ENCODE assay signal across 9 mouse cellular contexts in the genomic region with DNA sequence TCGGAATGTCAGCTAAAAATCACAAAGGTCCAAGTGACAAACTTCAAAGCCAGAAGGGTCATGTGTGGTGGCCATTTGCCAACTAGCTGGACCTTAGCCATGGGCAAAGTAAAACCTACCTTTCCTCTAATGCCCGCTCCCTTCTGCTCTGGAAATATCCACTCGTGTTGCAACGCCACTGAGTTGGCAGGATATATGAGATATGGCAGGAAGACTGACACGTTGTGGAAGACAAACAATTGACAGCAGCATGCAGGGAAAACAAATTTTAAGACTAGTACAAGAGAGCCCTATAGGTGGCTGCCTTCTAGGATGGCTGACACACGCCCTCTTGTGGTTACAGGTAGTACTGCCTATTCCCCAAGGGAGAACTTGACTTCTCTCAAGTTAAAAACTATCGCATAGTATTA. TPM values are rescaled to one million over a fixed set of nuclear protein-coding genes. Genes with fewer than 3 reads are reported as not detected.
A peak's percentile ranks its signal among the peaks of the same experiment; 100 is the strongest.
DNase-seq lines count a peak whose midpoint lies in the region; ATAC-seq and TF ChIP-seq lines count a peak whose summit lies in the region.
"Had no signal": no experiment of that assay in that cellular context is flagged by ENCODE, and none has a peak within 500 bp of the region (broad histone marks: within the 10 kb centered on the region; RNA-seq: fewer than 3 reads in every experiment).

No protein-coding gene starts in this region.

- peak; percentile 73 for TF ChIP-seq CTCF in kidney, adult 2 months (conservative IDR thresholded peaks at IDR 0.05; ENCODE audit: insufficient read depth, insufficient read length, low read depth, low read length)

- 9% methylated on average over 7 of the region's 7 CpGs for WGBS in kidney, adult 2 months
- WGBS in liver, embryonic 11.5 days: 41% methylated on average over 7 of the region's 7 CpGs

- H3K4me3 ChIP-seq in kidney, adult 2 months (ENCODE audit: insufficient read depth, low read depth, low read length): no peak overlapping the region
- no peak overlapping the region for H3K4me3 ChIP-seq in liver, embryonic 11.5 days (ENCODE audit: low read depth, low read length)
- H3K4me3 ChIP-seq: erythroblast, embryonic 14.5 days had no signal

- peak; percentile 58; the same call in 1 of the 2 replicates for ATAC-seq in liver, embryonic 11.5 days (replicated peaks; ENCODE audit: low FRiP score)

- no peak for TF ChIP-seq POLR2A in kidney, adult 2 months (IDR thresholded peaks at IDR 0.05; ENCODE audit: low read depth, low read length)

- no peaks in the 10 kb centered on the region for H3K36me3 ChIP-seq in kidney, adult 2 months (ENCODE audit: control insufficient read depth, insufficient read depth, low read length)
- no peaks in the 10 kb centered on the region for H3K36me3 ChIP-seq in liver, embryonic 11.5 days (ENCODE audit: control insufficient read depth, insufficient read depth, low read length)

- H3K27me3 ChIP-seq in kidney, adult 2 months (replicated peaks; ENCODE audit: control insufficient read depth, insufficient read depth, low read length): no peaks in the 10 kb centered on the region
- H3K27me3 ChIP-seq in liver, embryonic 11.5 days (replicated peaks; ENCODE audit: control insufficient read depth, insufficient read depth, low read length): no peaks in the 10 kb centered on the region

- no peak overlapping the region for H3K27ac ChIP-seq in kidney, adult 2 months (ENCODE audit: insufficient read depth, low read depth, low read length)
- no peak overlapping the region for H3K27ac ChIP-seq in liver, embryonic 11.5 days (ENCODE audit: low read depth, low read length)

- peak; percentile 6 to 14 for DNase-seq in urinary bladder, adult 18-20 months (ENCODE audit: low spot score in 2 of 2)
- no peak for DNase-seq in urinary bladder, adult 2 months (ENCODE audit: low spot score)
- DNase-seq in cerebellum, adult 9-10 months: peak; percentile 15
- peak; percentile 21 to 25 for DNase-seq in gastrocnemius, adult 8-10 months (ENCODE audit: low spot score in 2 of 2)
- DNase-seq in kidney, adult 2 months: peak; percentile 75
- no peak for DNase-seq in liver, embryonic 11.5 days (ENCODE audit: low spot score)
- peak; percentile 4 for DNase-seq in naive thymus-derived CD4-positive, alpha-beta T cell, adult 2 months (ENCODE audit: low read depth)
- no peak for DNase-seq in spleen, adult 18-20 months

- no peak overlapping the region for H3K4me2 ChIP-seq in liver, embryonic 11.5 days

- no peak overlapping the region for H3K9ac ChIP-seq in liver, embryonic 11.5 days (ENCODE audit: low read depth, low read length)

- H3K9me3 ChIP-seq in liver, embryonic 11.5 days (ENCODE audit: control insufficient read depth, low read length): no peaks in the 10 kb centered on the region

- no peaks in the 10 kb centered on the region; the same call in 1 of the 2 replicates for H3K4me1 ChIP-seq in kidney, adult 2 months (ENCODE audit: control insufficient read depth, insufficient read depth, low read length)
- H3K4me1 ChIP-seq in liver, embryonic 11.5 days (replicated peaks; ENCODE audit: control insufficient read depth, insufficient read depth, low read length): no peaks in the 10 kb centered on the region

RNA-seq across cellular contexts. Expression of a gene that starts 8.1 kb away (rescaled TPM):
- not detected in 2 replicates for polyA plus RNA-seq in urinary bladder, adult 2 months (2012; rRNA removed)
- total RNA-seq in gastrocnemius, adult 8-10 months (2022): not detected
- polyA plus RNA-seq in kidney, adult 2 months (2012; rRNA removed): not detected in 2 replicates
- polyA plus RNA-seq in liver, embryonic 11.5 days (2014; fragmentation: Nextera tagmentation; extraction: Ambion mirVana): not detected in 2 replicates
- polyA plus RNA-seq: erythroblast, embryonic 14.5 days had no signal

RNA-seq across cellular contexts. Expression of a gene that starts 34.3 kb away (rescaled TPM):
- polyA plus RNA-seq in urinary bladder, adult 2 months (2012; rRNA removed): 0.04 and 0.07 TPM in 2 replicates
- not detected for total RNA-seq in gastrocnemius, adult 8-10 months (2022)
- not detected in 2 replicates for polyA plus RNA-seq in kidney, adult 2 months (2012; rRNA removed)
- not detected in 2 replicates for polyA plus RNA-seq in liver, embryonic 11.5 days (2014; fragmentation: Nextera tagmentation; extraction: Ambion mirVana)
- polyA plus RNA-seq: erythroblast, embryonic 14.5 days had no signal

Comparison
In these comparisons a context has a peak if more than half of its experiments do, and no peak if none do; other contexts are left out.
1. DNase-seq: peak in urinary bladder, adult 18-20 months (2 of 2), cerebellum, adult 9-10 months (single experiment), gastrocnemius, adult 8-10 months (2 of 2), kidney, adult 2 months (single experiment) and naive thymus-derived CD4-positive, alpha-beta T cell, adult 2 months (single experiment); none in urinary bladder, adult 2 months (single experiment), liver, embryonic 11.5 days (single experiment) and spleen, adult 18-20 months (0 of 2).